Mouse (Mus musculus) C2C12 (cell line): ENCODE measurements around the gene Sycn.

Experiments used
- CEBPB ChIP-seq: IDR thresholded peaks from one replicate; pipeline ENCODE4 v1.6.1; 2011; ENCODE audit warnings: low read depth, mild to moderate bottlenecking, control low read depth, moderate library complexity
- CTCF ChIP-seq: IDR thresholded peaks from one replicate; pipeline ENCODE4 v1.5.1; 2011; ENCODE audit not compliant: control insufficient read depth, insufficient read depth, insufficient read length
- MAX ChIP-seq: IDR thresholded peaks from one replicate; pipeline ENCODE4 v1.6.1; 2011; ENCODE audit warnings: mild to moderate bottlenecking, control low read depth
- MYOD1 ChIP-seq: IDR thresholded peaks from one replicate; pipeline ENCODE4 v1.6.1; 2011; ENCODE audit warnings: low read depth; ENCODE audit not compliant: control insufficient read depth, insufficient read length
- MYOG ChIP-seq: IDR thresholded peaks from one replicate; pipeline ENCODE4 v1.6.1; 2011; ENCODE audit not compliant: control insufficient read depth, insufficient read length; ENCODE audit errors: extremely low read depth
- USF1 ChIP-seq: IDR thresholded peaks from one replicate; pipeline ENCODE4 v1.6.1; 2011; ENCODE audit warnings: low read depth, mild to moderate bottlenecking, control low read depth, moderate library complexity

GRCm38 (mm10) chr7:28581721-28582120 is 41.0 kb downstream of the Sycn start:
- TF ChIP-seq MAX (no peak), CTCF (no peak), USF1 (no peak), CEBPB (no peak), MYOG (no peak), MYOD1 (no peak)
